Mouse (Mus musculus) neural tube, embryonic 15.5 days (tissue): Measurements from ENCODE around the gene Nek1. TPM values are rescaled to one million over a fixed set of nuclear protein-coding genes. Genes with fewer than 3 reads are reported as not detected.
"Not testable (repeated sequence)": the region's sequence is repeated elsewhere in the genome, so short reads cannot be mapped to it uniquely, and the experiment has no call there.

Experiments
- ATAC-seq: fragments of 200-750 bp; cut with Nextera tagmentation; 2 replicates; pipeline ENCODE4 v1.8.0; 2017; ENCODE audit warnings: mild to moderate bottlenecking, moderate TSS enrichment, moderate library complexity; ENCODE audit not compliant: low FRiP score
- H3K27ac ChIP-seq: fragments of 300-500 bp; sonication (generic); replicated peaks from 2 replicates; pipeline ENCODE4 v1.5.1; 2015; ENCODE audit warnings: mild to moderate bottlenecking, inconsistent platforms
- H3K27me3 ChIP-seq: fragments of 300-500 bp; sonication (generic); replicated peaks from 2 replicates; pipeline ENCODE4 v1.6.1; 2015; ENCODE audit warnings: inconsistent platforms
- H3K36me3 ChIP-seq: fragments of 300-500 bp; sonication (generic); 2 replicates; pipeline ENCODE4 v1.6.1; 2015; ENCODE audit warnings: inconsistent platforms
- H3K4me1 ChIP-seq: fragments of 300-500 bp; sonication (generic); 2 replicates; pipeline ENCODE4 v1.6.1; 2015; ENCODE audit warnings: inconsistent platforms
- H3K4me2 ChIP-seq: fragments of 300-500 bp; sonication (generic); 2 replicates; pipeline ENCODE4 v1.6.1; 2015; ENCODE audit warnings: inconsistent platforms, mild to moderate bottlenecking, moderate library complexity
- H3K4me3 ChIP-seq: fragments of 300-500 bp; sonication (generic); replicated peaks from 2 replicates; pipeline ENCODE4 v1.5.1; 2015; ENCODE audit warnings: mild to moderate bottlenecking, inconsistent platforms
- H3K9ac ChIP-seq: fragments of 300-500 bp; sonication (generic); replicated peaks from 2 replicates; pipeline ENCODE4 v1.6.1; 2015; ENCODE audit warnings: mild to moderate bottlenecking, inconsistent platforms
- H3K9me3 ChIP-seq: fragments of 300-500 bp; sonication (generic); replicated peaks from 2 replicates; pipeline ENCODE4 v1.6.1; 2016; ENCODE audit warnings: inconsistent platforms
- WGBS: fragments of 180-500 bp; shearing (Covaris S2); methylation state at CpG from one replicate; pipeline ENCODE4 v1.1.7; 2015; ENCODE audit warnings: mixed read lengths; 5-methylcytosine and 5-hydroxymethylcytosine counted together
- polyA plus RNA-seq: library from polyadenylated mRNA; unstranded; fragments of >200 nt; fragmentation: Nextera tagmentation; extraction: Ambion mirVana; gene quantifications from 2 replicates; pipeline ENCODE4 v1.2.1, GENCODE M21; 2015

The Nek1 gene
- polyA plus RNA-seq, 1 experiment from 2014 or later: 29.3 TPM

DNA sequence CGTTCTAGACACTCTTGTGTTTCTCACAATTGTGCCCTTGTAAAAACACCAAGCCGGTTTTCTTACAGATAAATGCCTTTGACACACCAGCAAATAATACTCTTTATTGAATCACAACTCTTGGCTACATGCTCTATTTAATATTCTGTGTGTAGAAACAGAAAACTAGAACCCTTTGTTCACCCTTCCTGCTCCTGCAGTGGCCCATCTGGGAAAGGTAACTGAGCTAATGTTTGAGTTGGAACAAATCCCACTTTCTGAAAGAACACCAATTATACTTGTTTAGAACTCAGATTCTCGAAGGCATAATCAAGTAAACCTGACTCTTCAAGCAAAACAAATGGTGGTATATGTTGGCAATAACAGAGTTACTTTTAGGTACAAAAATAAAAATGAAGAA, 27.3 kb upstream of the Nek1 start:
- Histone ChIP-seq H3K9me3 (no peaks in the 10 kb centered on the region), H3K27me3 (no peaks in the 10 kb centered on the region), H3K36me3 (no peaks in the 10 kb centered on the region), H3K4me3 (no peak overlapping the region), H3K4me2 (no peak overlapping the region), H3K9ac (no peak overlapping the region), H3K27ac (no peak overlapping the region), H3K4me1 (no peaks in the 10 kb centered on the region)
- 53% methylated on average over 3 of the region's 3 CpGs for WGBS
- no peak for ATAC-seq

DNA sequence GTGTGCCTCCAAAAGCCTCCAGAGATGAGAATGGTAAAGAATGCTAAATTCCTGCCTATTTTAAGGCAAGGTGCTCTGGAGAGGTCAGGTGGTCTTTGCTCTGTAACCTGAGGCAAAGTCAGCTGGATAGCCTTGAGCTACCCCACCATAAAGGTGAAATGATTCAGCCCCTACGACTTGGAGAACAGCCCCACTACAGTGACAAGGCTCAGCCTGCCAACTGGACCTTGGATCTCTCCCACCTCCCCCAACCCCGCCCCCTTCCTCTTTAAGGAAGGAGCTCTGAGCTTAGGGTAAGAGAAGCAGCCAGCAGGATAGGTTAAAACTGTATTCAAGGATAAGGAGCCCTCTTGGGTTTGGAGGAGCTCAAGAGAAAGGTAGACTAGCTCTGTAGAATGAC, 23.9 kb upstream of the Nek1 start:
- no peak overlapping the region for H3K4me3 ChIP-seq
- no peak overlapping the region for H3K27ac ChIP-seq
- H3K9ac ChIP-seq: no peak overlapping the region
- ATAC-seq: no peak; the same call in 1 of the 2 replicates
- no peaks in the 10 kb centered on the region for H3K9me3 ChIP-seq
- no peaks in the 10 kb centered on the region for H3K27me3 ChIP-seq
- peaks cover 6% of the 10 kb centered on the region for H3K4me1 ChIP-seq
- WGBS: 57% methylated on average over 2 of the region's 2 CpGs
- H3K36me3 ChIP-seq: no peaks in the 10 kb centered on the region
- H3K4me2 ChIP-seq: no peak overlapping the region

DNA sequence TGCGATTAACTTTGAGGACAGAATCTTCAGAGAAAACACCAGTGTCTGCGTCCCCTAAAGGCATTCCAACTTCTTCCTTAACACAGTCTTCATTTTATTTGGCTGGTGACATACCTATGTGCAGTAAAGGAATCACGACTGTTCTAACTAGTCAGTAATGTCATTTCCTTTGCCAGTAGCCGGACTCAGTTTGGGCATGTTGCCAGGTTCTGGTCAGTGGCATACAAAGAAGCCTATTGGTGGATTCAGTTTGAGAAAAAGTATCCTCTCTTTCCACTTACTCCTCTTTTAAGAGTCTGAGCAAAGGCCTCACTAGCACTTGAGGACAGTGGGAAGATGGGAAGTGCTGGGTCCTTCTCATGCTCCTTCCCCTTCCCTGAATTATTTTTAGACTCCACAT, 21.2 kb upstream of the Nek1 start:
- no peak for ATAC-seq
- H3K36me3 ChIP-seq: no peaks in the 10 kb centered on the region

DNA sequence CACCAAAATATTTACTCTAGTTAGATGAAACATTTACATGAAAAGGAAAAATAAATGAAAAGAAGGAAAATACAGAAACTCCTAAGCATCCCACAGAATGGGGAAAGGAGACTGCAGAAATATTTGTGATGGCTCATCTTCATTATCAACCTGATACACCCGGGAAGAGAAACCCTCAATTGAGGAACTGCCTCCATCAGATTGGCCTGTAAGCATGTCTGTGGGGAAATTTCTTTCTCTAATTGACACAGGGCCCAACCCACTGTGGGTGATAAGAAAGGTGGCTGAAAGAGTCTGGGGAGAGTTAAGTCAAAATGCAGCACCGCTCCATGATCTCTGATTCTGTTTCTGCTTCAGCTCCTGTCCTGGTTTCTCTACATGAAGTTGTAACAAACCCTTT, 19.5 kb upstream of the Nek1 start:
- no peaks in the 10 kb centered on the region for H3K9me3 ChIP-seq
- no peak overlapping the region for H3K4me3 ChIP-seq
- no peak for ATAC-seq
- H3K36me3 ChIP-seq: no peaks in the 10 kb centered on the region
- peaks cover 6% of the 10 kb centered on the region for H3K4me1 ChIP-seq
- H3K9ac ChIP-seq: no peak overlapping the region
- H3K27ac ChIP-seq: no peak overlapping the region
- no peak overlapping the region for H3K4me2 ChIP-seq
- 84% methylated on average over 2 of the region's 2 CpGs for WGBS
- H3K27me3 ChIP-seq: no peaks in the 10 kb centered on the region

More for the DNA sequence above, 21.2 kb upstream of the Nek1 start:
- peaks cover 6% of the 10 kb centered on the region for H3K4me1 ChIP-seq
- no peak overlapping the region for H3K4me3 ChIP-seq
- no peak overlapping the region for H3K4me2 ChIP-seq
- H3K9ac ChIP-seq: no peak overlapping the region
- no peaks in the 10 kb centered on the region for H3K9me3 ChIP-seq
- 62% methylated on average over 4 of the region's 4 CpGs for WGBS
- H3K27ac ChIP-seq: no peak overlapping the region
- H3K27me3 ChIP-seq: no peaks in the 10 kb centered on the region

DNA sequence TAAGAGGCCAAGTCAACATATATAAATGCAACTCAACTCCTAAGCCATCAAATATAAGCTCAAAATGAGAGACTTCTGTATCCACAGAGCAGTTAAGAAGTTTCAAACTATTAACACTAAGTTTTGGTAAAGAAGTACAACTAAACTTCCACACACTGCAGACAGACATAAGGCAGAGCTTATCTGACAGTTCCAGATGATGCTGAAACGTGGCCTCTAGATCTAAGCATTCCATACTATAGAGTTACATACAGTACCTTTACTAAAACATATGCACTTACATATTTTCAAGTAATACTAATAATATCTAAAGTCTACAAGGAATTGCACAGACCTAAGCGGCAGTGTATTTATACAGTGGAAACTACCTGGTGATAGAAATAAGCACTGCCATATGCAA, 18.2 kb upstream of the Nek1 start:
- peaks cover 6% of the 10 kb centered on the region for H3K4me1 ChIP-seq
- 89% methylated on average over 2 of the region's 2 CpGs for WGBS
- H3K27ac ChIP-seq: no peak overlapping the region
- ATAC-seq: no peak
- H3K4me2 ChIP-seq: no peak overlapping the region
- H3K36me3 ChIP-seq: no peaks in the 10 kb centered on the region
- no peaks in the 10 kb centered on the region for H3K9me3 ChIP-seq
- H3K9ac ChIP-seq: no peak overlapping the region
- H3K4me3 ChIP-seq: no peak overlapping the region
- no peaks in the 10 kb centered on the region for H3K27me3 ChIP-seq

DNA sequence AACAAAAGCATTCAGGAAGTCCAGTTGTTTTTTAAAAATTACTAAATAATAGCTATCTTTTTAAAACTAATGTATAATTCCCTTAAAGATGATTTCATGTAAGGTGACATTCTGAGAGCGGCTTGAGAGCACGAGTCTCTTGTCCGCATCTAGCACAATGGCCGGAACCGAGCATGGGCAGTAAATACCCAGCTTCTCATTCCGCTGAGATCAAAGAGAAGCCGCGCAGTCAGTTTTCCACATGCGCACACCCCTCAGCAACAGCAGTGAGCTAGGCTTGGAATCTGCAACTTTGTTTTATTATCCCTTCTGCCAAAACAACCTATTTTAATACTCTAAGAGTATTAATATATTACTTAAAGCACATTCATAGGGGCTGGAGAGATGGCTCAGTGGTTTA, 16.2 kb upstream of the Nek1 start:
- WGBS: 69% methylated on average over 9 of the region's 9 CpGs
- no peaks in the 10 kb centered on the region for H3K27me3 ChIP-seq
- no peak overlapping the region for H3K9ac ChIP-seq
- H3K9me3 ChIP-seq: no peaks in the 10 kb centered on the region
- no peak overlapping the region for H3K4me2 ChIP-seq
- no peak overlapping the region for H3K27ac ChIP-seq
- no peak for ATAC-seq
- no peaks in the 10 kb centered on the region for H3K36me3 ChIP-seq
- no peak overlapping the region for H3K4me3 ChIP-seq
- peaks cover 15% of the 10 kb centered on the region for H3K4me1 ChIP-seq

DNA sequence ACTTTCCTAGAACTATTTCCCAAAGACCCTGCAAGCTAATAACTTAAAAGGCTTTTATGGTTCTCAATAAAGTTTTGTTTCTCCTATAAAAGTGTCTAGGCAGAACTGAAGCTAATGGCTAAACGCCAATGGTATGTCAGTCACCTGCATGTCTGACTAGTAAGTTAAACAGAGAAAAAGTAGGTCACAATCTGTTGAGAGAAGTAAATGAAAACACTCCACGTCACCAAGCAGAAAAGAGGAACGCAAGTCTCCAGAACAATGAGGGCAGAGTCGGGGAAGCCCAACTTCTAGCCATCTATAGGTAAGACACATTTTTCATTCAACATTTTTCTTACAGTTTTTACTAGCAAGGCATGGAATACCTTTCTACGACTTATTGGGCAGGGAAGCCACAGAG, 14.5 kb upstream of the Nek1 start:
- 81% methylated on average over 5 of the region's 5 CpGs for WGBS
- no peak for ATAC-seq
- Histone ChIP-seq H3K4me1 (peaks cover 14% of the 10 kb centered on the region), H3K27me3 (no peaks in the 10 kb centered on the region), H3K27ac (no peak overlapping the region), H3K9ac (no peak overlapping the region), H3K36me3 (no peaks in the 10 kb centered on the region), H3K4me3 (no peak overlapping the region), H3K9me3 (no peaks in the 10 kb centered on the region), H3K4me2 (no peak overlapping the region)

DNA sequence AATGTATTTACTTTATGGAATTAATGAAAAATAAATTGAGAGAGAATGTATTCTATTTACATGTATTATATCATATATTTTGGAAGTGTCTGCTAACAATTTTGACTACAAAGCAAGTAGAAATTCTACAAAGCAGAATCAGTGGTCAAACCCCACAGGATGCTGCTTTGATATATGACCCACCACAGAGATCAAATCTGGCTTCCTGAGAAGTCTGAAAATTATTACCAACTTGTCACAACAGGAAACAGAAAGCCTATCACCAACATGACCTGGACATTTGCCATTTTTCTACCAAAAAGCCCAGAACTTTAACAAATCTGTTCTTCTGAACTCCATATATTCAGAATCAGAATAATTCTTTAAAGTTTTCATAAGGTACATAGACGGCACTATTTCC, 11.6 kb upstream of the Nek1 start:
- Histone ChIP-seq H3K9ac (no peak overlapping the region), H3K4me1 (peaks cover 18% of the 10 kb centered on the region), H3K4me2 (peak overlapping the region; percentile 89), H3K9me3 (no peaks in the 10 kb centered on the region), H3K27ac (no peak overlapping the region), H3K36me3 (no peaks in the 10 kb centered on the region), H3K4me3 (no peak overlapping the region), H3K27me3 (no peaks in the 10 kb centered on the region)
- WGBS: 65% methylated on average over 1 of the region's 1 CpGs
- no peak for ATAC-seq

DNA sequence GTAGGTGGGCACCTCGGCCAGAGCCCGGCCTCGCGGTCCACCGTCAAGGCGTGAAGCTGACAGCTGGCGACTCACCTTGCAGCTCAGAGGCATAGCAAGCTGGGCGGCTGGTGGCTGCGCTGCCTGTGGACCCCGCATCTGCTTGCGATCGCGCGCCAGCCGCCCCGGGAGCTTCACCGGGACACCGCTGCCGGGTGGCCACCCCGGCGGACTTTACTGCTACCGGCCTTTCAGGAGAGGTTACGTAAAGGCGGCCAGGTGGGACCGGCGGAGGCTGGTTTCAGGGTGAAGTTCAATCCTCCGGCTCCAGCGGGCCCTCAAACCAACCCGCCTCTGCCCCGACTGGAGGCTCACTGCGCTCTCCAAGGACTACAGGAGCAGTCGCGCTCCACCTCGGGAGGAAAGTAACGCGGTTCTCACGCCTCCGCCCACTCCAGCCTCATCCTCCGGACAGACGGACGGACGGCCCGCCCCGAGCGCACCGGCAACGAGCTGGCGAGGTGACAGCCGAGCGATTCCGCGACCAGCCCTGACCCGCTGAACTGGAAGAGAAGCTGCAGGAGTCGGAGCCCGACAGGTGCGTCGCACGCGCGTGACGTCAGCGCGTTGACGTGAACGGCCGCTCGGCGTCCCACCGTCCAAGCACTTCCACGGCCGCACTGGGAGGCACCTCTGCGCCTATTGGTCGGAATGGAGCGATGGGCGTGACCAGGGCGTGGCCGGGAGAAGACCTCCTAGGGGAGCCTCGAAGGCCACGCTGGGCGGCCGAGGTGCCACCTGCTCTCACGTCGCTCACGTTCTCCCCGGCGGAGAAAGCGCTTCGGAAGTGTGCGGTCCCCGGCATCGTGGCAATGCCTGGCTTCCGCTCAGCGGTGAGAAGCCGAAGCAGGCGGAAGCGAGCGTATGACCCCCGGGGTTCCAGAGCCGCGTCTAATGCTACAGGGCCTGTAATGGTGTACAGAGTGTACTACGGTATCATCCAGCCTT, 10.0 kb upstream of the Nek1 start, which contains the start of gene Clcn3:
Gene Clcn3 (minus strand): TSS at position 600 of the 987 bp plus-strand sequence.
- Histone ChIP-seq H3K9me3 (no peaks in the 10 kb centered on the region), H3K27ac (peak within 1 kb of the TSS; percentile 92), H3K27me3 (no peaks in the 10 kb centered on the region), H3K4me1 (peaks cover 18% of the 10 kb centered on the region), H3K4me3 (peak within 1 kb of the TSS; percentile 88), H3K4me2 (peak within 1 kb of the TSS; percentile 89), H3K36me3 (no peaks in the 10 kb centered on the region), H3K9ac (peak within 1 kb of the TSS; percentile 82)
- WGBS: under 1% methylated on average over 101 of the region's 101 CpGs
- peak; percentile 100 for ATAC-seq

DNA sequence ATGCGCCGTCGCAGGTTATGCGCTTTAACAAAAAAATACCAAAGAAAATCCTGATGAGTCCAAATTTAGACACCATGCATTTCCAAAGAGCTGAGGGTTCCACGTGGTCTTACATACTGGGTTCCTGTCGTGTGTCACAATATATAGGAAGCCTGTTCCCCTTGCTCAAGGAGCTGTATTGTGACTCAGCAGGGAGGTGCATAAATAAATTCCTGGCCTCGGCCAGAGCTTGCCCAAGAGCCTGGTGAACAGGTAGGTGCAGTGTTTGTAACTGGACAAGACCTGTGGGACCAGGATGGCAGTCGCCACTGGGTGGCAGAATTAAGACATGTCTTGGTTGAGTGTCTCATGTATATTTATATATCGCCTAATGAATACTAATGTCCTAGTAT, 9.3 kb upstream of the Nek1 start:
- peak; percentile 73 for ATAC-seq
- H3K27me3 ChIP-seq: no peaks in the 10 kb centered on the region
- peak overlapping the region; percentile 92 for H3K27ac ChIP-seq
- H3K9me3 ChIP-seq: no peaks in the 10 kb centered on the region
- H3K36me3 ChIP-seq: no peaks in the 10 kb centered on the region
- H3K9ac ChIP-seq: peak overlapping the region; percentile 82
- peak overlapping the region; percentile 89 for H3K4me2 ChIP-seq
- 7% methylated on average over 9 of the region's 9 CpGs for WGBS
- H3K4me1 ChIP-seq: peaks cover 18% of the 10 kb centered on the region
- peak overlapping the region; percentile 88 for H3K4me3 ChIP-seq

DNA sequence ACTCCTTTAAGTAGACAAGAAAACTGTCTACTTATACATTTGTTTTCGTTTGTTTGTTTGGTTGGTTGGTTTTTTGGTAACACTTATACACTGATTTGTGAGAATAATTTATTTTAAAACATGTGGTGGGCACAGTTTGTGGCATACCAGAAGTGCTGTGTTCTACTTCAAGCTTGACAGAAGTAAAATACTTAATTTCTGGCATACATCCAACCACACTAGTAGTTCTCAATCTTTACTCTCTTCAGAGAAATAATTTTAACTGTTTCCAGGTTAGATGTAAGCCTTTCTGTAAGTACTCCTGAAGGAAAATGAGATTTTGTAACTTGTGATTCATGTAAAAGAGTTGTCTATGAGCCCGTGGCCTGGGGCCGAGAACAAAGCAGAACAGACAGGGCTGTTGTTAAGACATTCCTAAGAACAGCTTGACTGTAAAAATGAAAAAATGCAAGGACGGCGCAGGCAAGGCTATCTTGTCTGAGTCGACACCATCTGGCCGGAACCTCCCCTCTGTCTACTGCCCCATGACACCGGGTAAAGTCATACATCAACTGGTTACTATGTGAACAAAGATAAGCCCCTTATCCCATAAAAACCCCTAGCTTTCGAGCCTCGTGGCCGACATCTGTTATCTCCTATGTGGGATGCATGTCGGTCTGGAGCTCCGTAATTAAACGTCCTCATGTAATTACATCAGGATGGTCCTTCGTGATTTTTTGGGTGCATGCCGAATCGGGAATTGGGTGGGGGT, 8.6 kb upstream of the Nek1 start:
- not testable (repeated sequence) for H3K36me3 ChIP-seq, ATAC-seq, H3K27ac ChIP-seq, H3K27me3 ChIP-seq, H3K4me3 ChIP-seq, H3K9ac ChIP-seq, H3K9me3 ChIP-seq
- WGBS: 81% methylated on average over 17 of the region's 17 CpGs
- Histone ChIP-seq H3K4me2 (peak overlapping the region; percentile 89), H3K4me1 (peaks cover 18% of the 10 kb centered on the region)

DNA sequence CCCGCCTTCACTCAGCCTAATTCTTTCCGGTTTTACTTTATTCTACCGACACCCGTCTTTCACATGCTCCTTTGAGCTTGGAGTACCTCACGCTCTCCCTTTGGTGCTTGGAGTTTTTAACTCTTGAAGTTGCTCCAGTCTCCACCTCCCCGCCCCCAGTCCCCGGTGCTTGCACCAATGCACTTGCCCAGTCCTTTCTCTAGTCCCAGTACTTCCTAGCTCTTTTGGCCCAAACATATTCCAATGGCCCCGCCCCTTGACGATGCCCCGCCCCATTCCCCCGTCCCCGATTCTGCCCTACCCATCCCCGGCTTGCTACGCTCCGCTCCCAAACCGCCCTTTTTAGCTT, 460 bp upstream of the Nek1 start:
- no peaks in the 10 kb centered on the region for H3K36me3 ChIP-seq
- peaks cover 9% of the 10 kb centered on the region for H3K4me1 ChIP-seq
- no peaks in the 10 kb centered on the region for H3K9me3 ChIP-seq
- WGBS: under 1% methylated on average over 16 of the region's 16 CpGs
- no peak; the same call in 1 of the 2 replicates for ATAC-seq
- H3K9ac ChIP-seq: peak overlapping the region; percentile 73
- H3K27ac ChIP-seq: peak overlapping the region; percentile 94
- H3K4me2 ChIP-seq: peak overlapping the region; percentile 77
- H3K27me3 ChIP-seq: no peaks in the 10 kb centered on the region
- H3K4me3 ChIP-seq: peak overlapping the region; percentile 89
